Mouse (Mus musculus): ENCODE data around the gene Ctnna2.

Gene Ctnna2

DNA sequence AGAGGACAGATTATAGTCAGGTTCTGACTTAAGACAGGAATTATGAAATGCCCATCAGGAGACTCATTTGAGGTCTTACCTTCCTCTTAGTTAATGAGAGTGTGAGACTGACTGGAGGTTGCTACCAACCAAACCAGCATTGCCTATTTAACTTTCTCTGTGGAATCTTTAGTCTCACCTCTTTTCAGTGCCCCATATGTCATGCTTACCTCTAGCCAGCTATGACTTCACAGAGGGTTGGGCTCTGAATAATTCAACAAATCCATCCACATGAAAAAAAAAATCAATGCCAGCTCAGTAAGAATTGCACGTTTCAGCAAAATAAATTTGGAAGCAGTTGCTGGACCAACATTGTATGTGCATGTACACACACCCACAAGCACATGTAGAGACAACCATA is 562.5 kb downstream of the Ctnna2 start:
- DNase-seq = no peak

DNA sequence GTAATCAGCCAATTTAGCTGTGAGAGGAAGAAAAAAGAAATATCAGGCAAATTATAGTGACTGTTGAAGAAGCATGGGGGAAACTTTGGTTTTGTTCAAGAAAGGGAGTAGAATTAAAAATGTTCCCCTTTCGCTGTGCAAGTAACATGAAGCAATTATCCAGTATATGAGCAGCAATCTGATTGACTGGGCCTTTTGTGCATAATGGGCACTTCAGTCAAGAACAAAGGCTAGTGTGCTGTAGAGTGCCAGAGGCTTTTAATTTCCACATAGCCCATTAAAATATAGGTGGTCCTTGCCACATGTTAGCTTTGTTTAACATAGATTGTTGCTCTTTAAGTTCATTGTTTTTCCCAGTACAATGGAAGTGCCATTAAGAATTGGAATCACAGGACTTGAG is 566.0 kb downstream of the Ctnna2 start:
- no peak for DNase-seq

DNA sequence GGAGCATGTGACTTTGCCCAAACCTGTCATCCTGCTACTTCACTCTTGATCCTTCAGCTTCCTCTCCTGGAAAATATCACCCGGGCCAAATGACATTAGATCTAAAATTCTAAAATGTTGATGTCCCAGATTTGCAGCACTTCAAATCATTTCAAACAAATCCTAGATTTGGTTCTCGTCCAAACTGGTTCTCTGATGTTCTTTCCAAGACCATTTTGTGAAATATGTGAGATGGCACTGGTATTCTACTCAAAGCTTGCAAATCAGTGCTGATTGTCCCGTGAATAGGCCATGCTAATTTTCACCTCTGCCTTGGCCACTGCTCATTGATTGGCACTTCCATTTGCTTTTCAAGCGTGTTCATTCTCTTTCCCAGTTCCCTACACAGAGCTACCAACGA is 571.0 kb downstream of the Ctnna2 start:
- no peak for DNase-seq

DNA sequence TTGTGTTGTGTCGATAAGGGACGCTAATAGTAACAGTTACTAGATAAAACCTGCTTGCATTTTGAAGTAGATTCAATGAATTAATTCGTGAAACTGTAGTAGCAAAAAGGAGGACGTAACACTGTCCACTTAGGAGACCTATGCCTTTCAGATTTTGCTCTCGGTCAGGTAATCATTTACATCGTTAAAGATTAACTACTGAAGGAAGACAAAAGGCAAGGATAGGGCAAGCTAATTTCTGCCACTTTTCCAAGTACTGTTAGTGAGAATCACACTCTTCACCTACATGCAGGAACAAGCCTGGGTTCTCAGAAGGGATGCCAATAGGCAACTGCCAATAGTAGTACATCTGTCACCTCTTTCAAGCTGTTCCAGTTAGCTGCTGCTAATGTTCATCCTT is 578.7 kb downstream of the Ctnna2 start:
- no peak for DNase-seq

DNA sequence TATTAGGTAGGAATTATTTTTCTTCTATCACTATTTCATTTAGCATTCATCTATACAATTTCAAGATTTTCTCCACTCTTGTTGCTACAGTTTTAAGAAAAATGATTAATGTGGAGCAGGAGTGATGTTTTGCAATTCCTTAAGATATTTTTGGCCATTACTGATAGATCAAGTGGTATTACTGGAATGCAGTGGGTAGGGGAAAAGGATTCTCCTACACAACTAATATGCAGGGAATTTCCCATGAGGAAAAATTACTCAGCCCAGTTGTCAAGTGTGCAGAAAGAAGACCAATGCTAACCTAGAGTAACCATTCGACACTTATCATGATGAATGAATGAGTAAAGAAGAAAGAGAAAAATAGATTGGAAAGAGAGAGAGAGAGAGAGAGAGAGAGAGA is 587.8 kb downstream of the Ctnna2 start:
- DNase-seq = no peak

DNA sequence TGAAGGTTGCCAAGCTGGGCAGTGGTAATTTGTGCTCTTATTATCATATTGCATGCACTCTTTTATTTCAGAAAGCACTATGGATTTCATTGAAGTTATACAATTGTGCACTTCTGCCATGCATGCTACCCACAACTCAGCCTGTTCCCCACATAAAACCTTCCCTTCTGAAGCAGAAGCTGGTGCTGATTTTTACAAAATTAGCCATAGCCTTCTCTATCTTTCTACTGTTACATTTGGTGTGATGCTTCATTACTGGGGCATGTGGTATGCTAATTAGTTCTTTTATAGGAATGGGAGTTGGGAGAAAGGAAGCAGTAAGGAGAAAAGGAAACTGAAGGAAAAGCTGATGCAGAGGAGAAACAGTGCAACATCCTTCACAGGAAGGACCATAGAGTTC is 598.2 kb downstream of the Ctnna2 start:
- DNase-seq = no peak

DNA sequence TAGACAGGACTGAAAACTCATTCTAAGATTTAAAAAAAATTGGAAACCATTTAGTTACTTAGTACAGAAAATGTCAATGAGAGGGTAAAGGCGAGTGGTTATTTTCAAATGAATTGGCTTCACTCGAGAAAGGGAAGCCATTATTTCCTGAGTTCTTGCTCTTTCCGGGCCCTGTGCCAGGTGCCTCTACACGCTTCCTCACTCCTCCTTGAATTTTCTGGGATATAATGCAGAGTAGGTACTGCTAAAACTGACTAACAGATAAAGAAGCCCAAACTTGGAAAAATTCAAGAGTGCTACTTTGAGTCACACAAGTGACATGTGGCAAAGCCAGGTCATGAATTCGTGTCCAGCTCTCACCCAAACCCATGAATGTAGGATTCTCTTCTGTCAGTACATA is 606.4 kb downstream of the Ctnna2 start:
- no peak for DNase-seq

DNA sequence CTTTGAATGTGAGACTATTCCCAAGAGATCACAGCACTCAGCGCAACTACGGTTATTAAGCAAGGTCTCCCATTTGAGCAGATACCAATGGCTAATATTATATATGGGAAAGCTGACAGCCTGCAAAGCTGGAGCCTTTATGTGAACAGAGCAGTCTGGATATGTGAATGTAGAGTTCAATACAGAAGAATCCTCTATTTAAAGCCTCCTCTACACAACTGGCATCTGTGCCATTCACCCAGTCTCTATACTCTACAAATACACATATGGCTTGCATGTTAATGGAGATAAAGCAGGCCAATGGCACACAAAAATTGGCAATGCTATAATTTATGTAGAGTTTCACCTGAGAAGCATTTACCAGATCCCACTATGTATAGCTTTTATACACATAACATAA is 608.4 kb downstream of the Ctnna2 start:
- no peak for DNase-seq

DNA sequence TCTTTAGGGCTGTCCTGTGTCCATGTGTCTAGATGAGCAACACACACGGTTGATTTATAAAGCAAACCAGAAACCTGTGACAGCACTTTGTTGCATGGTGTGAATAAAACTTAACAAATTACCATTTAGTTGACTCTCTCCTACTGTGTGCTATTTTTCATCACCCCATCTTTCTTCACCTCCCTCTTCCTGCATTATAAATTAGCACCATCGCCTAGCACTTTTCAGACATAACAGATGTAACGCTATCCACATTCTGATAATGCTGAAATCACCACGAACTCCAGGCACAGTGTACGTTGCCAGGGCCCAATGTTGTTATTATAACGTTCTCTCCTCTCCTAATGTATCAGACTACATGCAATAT is 621.0 kb downstream of the Ctnna2 start:
- DNase-seq = no peak

DNA sequence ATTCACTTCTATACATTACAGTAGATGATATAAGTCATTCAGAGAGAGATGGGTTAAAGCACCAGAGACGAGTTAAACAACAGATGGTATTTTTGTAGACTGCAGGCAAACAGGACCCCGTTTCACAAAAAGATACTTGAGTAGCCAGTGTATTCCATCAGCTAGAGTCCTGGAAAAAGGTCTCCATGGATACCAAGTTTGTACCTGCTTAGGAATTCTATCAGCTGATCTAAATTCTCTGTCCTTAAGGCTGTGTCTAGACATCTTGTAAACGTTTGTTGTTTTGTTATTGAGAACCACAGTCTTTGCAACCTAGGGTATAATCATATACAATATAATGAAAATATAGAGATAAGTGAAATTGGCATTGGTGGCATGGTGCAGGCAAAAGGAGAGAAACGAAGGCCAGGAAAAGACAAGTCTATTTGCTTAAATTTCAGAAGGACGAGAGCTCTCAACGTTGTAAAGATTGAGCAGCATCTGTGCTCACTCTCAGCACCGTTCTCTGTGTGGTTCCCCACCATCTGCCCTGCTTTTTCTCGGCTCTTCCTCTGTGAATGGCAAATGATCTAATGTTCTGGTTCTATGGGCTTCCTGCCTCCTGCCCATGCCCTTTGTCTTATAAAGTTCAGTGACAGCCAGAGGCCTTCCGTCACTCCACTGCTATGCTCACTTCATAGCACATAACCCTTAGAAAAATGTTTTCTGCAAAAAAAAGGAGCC is 621.6 kb downstream of the Ctnna2 start:
- no peak for DNase-seq

DNA sequence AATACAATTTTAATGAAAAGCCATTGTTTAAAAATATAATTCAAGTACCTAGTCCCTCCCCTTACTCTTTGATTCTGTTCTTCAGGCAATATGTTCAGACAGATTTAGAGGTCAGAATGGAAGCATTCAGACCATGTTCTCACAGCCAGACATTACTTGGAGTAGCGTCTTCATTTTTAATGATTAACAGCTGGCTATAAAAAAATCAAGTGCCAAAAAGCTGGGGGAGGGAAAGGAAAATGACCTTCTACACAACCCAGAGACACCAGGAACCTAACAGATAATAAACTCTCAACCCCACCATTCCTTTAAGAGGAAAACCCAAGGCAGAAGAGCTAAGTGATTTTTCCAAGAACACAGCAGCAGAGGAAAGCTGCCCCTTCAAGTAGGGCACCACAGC is 624.7 kb downstream of the Ctnna2 start:
- DNase-seq = no peak

DNA sequence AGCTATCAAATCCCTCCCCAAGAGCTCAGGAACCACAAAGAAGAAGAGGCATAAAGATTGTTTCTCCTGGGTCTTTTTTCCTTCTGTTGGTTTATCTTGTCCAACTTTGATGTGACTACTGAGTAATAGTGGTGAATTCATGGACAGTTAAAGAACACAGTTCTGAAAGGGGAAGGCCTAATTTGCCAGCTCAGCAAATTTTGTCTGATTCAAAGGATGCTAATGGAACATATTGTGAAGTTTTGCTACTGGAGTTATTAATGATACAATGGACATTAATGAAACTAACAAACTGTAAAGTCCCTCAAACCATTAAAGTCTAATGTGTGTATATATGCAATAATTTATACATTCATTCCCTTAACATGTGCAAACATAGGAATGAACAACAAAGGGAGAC is 635.7 kb downstream of the Ctnna2 start:
- no peak for DNase-seq

DNA sequence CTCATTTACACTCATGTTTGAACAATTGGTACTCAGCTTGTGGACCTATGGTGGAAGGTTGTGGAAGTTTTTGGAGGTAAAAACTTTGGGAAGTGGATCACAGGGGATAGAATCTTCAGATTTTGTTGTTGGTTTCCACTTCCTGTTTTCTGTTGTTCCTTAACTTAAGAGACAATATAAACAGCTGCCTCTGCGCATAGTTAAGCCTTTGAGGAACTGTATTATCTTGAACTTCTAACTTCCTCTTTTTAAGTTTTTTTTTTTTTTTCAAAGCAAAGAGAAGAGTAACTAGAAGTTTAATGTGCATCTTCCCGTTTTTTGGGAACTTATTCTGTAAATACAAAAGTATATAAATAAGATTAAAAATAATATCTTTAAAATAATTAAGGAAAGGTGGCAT is 644.0 kb downstream of the Ctnna2 start:
- no peak for DNase-seq

DNA sequence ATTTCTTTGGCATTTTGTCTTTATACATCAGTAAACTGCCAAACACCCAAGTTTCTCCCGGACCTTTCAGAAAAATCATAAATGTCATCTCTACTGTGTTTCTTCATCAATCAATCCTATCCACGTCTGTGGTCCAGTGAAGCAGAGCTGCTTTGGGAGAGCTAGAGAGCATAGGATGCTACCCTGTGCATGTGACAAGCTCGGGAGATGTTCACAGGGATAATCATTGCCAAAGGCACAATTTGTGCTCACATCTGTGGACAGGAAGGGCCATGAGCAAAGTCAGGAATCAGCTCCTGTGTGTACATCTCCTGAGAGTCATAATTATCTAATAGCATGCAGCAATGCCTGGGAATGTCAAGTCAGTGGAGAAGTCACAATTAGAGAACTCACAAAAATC is 654.8 kb downstream of the Ctnna2 start:
- DNase-seq = no peak

DNA sequence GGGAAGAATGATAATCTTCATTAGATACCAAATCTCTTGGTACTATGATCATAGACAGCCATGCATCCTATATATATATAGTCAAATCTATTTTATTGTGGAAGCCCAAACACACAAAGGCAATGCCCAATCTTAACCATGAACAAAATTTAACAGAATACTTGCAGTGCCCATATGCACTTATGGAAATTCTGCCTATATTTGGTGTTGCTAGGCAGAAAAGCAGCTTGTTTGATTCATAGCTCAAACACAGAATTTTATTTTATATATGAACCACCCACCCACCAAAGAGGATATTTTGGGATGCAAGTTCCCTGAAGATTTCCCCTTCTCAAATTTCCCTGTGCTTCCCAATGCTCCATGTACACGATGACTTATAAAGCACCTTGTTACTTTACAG is 655.2 kb downstream of the Ctnna2 start:
- DNase-seq = no peak

DNA sequence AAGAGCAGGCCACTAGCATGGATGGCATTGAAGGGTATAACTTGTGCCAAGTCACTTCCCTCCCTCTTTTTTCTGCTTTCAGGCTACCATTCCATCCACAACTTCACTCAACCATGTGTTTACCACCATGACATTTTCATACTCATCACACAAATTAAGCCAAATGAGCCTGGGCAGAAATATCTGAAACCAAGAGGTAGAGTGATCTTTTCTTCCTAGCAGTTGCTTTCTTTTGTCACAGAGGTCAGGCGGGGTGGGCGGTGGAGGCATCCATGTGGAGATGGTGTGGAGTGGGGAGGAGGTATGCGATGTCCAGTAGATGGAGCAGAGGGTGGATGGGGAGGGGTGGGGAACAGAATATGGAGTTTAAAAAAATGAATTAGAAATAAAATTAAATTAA is 672.7 kb downstream of the Ctnna2 start:
- DNase-seq = no peak

DNA sequence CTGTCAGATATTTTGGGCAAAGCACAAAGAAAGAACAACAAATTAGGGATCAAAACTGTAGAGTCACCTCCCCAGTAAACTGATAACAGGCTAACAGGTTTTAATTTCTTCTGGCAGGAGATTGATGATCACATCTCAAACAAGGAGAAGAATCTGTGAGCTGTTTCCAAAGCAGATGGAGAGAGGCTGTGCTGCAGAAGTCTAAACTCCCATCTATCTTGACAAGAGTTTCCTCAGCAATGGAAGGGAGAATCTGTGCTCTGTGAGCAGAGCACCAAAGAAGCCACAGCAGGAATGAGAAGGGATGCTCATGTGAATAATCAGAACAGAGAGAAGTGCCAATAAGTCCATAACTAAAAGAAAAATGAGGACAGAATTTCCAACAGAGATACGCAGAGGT is 678.2 kb downstream of the Ctnna2 start:
- DNase-seq = no peak

DNA sequence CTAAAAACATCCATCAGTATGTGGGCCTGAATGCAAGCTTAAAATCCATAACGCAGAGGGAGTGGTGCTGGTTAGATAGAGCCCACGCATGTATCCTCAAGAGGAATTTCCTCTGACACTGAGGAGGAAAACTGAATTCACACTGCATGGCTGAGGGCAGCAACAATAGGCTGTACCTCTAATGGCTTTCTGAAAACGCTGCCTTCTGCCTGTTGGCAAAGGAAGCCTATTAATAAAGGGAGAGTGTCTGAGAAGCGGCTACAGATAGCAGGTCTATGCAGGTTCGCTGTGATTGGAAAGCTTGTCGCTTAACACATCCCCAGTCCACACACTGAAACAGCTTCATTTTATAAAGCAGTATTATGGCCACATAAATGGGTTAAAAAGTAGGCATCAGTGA is 688.1 kb downstream of the Ctnna2 start:
- DNase-seq = no peak

DNA sequence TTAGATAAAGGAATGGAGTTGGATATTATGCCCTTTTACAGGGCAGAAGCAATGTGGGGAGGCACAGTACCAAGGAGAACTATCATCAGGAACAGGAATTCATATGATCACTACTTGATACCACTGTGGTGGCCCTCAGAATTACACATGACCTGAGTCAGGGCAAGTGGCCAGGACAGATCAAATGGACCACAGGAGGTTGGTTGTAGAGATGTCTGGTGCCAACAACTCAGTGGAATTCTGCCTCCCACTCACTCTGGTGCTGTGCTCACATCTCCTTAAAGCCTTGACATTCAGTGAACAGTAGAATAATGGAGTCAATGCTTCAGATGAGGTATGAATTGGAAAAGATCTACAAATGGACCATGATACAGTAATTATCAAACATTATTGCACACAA is 691.1 kb downstream of the Ctnna2 start:
- DNase-seq = no peak

DNA sequence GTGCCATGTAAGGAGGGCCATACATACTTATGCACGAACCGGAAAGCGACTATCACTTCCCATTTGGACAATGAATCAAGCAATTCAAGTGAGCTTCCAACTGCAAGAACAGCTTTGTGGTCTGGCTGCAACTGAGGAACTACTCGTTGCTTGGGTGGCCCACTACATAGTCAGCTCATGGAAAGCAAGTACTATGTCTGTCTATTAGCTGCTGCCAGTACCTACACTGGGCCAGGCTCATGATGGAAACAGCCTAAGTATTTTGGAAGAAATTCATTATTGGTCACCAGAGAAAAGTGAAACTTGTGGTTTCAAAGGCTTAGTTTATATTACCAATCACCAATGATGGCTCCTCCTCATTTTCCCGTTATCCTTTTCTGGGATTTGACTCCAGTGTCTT is 693.2 kb downstream of the Ctnna2 start:
- DNase-seq = no peak

DNA sequence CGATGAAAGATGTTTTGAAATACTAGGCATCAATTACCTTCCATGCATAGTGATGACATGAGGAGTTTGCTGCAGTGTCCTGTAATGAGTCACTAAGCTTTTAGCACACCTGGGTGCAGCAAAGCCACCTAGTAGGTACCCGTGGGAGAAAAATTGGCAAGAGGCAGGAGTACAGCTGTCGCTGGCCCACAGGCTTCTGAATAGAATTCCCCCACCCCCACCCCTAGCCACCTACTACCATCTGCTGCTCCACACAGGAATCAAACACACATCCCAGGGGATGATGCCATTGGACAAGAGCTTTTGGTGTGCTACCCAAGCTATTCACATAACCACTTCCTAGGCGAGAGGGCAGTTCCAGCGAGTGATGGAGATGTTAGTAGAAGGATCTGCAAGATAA is 700.7 kb downstream of the Ctnna2 start:
- no peak for DNase-seq

DNA sequence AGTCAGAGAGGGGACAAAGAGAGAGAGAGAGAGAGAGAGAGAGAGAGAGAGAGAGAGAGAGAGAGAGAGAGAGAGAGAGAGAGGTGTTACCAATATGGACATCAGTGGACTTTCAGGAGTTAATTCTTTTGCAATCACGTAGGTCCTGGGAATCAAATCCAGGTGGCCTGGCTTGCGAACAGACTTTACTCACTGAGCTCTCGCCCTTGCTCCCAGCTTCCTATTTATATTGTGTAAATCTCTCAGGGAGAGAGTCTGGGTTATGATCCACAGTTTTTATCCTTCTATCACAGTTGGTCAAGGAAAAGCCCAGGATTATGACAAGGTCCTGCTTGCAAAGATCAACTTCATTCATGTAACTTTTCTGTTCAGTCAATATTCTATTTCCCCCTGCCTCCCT is 714.3 kb downstream of the Ctnna2 start:
- no peak for DNase-seq

DNA sequence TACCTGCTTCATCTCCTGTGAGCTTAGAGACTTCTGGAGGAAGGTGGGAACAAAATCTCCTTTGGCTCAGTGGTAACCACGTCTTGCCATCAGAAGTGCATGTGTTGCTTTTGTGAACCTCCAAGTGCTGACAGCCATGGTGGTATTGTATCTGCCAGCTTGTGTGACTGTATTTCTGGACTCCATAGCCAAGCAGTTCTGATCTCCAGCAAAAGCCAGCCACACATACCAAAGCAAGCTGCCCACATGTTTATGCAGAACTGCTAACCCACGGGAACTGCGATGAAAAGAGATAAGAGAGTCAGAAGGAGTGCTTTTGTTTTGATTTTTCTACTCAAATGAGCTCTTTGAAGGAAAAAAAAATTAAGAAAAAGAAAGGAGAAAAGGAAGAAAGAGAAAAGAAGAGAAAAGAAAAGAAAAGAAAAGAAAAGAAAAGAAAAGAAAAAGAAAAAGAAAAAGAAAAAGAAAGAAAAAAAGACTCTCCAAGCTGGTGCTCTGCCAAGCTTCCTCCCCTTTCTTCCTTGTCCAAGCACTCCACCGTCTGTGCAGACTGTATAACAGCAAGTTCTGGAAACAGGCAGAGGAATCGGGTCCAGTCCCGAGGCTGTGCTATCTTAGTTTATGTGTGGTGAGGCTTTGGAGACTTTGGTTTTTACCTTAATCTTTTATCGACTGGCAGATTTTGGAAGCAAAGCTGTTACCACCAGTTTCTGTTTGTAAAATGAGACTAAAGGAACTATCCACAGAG is 722.0 kb downstream of the Ctnna2 start:
- no peak for DNase-seq

DNA sequence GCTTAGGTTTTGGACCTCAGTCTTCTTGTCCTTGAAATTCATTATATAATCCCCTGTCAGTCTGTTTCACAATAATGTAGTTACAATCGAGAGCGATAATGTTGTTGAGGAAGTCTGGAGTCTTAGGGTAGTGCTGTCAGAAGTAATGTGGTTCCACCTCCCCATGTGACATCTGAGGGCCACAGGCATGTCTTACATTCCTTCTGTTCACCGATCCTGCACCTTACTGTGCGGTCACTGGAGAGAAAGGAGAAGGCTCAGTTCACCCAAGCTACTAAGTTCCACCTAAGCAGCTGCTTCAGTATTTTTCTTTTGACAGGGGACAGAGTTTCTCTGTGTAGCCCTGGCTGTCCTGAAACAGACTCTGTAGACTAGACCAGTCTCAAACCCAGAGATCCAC is 723.2 kb downstream of the Ctnna2 start:
- no peak for DNase-seq

DNA sequence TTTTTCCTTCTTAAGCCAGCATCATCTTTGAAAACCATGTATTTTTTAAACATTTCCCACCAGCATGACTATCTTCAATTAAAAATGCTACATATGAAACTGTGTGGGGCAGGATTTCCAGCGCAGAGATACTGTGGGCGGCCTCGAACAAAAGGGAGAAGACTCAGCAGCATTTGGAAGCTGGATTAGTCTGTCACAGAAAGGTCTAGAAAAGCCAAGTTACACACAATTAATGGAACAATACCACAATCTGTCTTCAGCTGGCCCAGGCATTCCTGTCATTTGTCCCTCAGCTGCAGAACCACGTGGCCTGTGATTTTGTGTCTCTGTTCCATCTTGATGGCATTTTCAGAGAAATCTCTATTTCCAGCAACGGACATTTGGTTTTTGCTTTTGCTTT is 726.0 kb downstream of the Ctnna2 start:
- no peak for DNase-seq

Measured in thymus, postnatal 14 days (tissue).